Comparison of ENCODE assay signal across 28 mouse cellular contexts in genomic region chr6:99137071-99137470, GRCm38 (mm10).
"Had no signal": no experiment of that assay in that cellular context is flagged by ENCODE, and none has a peak within 500 bp of the region (broad histone marks: within the 10 kb centered on the region; RNA-seq: fewer than 3 reads in every experiment).

No protein-coding gene starts in this region.

- H3K27ac ChIP-seq: heart, adult 2 months; heart, embryonic 13.5 days; heart, embryonic 15.5 days; hindbrain, embryonic 13.5 days; hindbrain, embryonic 15.5 days; hindbrain, postnatal 0 days; kidney, embryonic 15.5 days; kidney, postnatal 0 days; limb, embryonic 10.5 days; limb, embryonic 12.5 days; liver, embryonic 13.5 days; liver, embryonic 15.5 days had no signal

- ATAC-seq: hindbrain, postnatal 0 days; intestine, embryonic 16.5 days had no signal

- H3K4me3 ChIP-seq: heart, adult 2 months; heart, embryonic 13.5 days; heart, embryonic 15.5 days; hindbrain, embryonic 13.5 days; hindbrain, embryonic 15.5 days; kidney, embryonic 15.5 days; limb, embryonic 10.5 days; limb, embryonic 12.5 days; liver, embryonic 13.5 days; liver, embryonic 15.5 days had no signal

- H3K9me3 ChIP-seq: heart, embryonic 13.5 days; heart, embryonic 15.5 days; hindbrain, embryonic 13.5 days; hindbrain, embryonic 15.5 days; kidney, embryonic 15.5 days; limb, embryonic 10.5 days; limb, embryonic 12.5 days; liver, embryonic 13.5 days; liver, embryonic 15.5 days had no signal

- H3K4me1 ChIP-seq: heart, embryonic 15.5 days; liver, embryonic 13.5 days; liver, embryonic 15.5 days had no signal

- H3K4me2 ChIP-seq: heart, embryonic 11.5 days; heart, embryonic 13.5 days; heart, embryonic 15.5 days; hindbrain, embryonic 13.5 days; hindbrain, embryonic 15.5 days; kidney, embryonic 15.5 days; limb, embryonic 12.5 days; liver, embryonic 11.5 days; liver, embryonic 13.5 days; liver, embryonic 15.5 days had no signal

- DNase-seq: gastrocnemius, postnatal 14 days; gastrocnemius, postnatal 36 days; heart, adult 11 months; heart, adult 2 months; heart, postnatal 14 days; heart, postnatal 36 days; kidney, adult 11 months; kidney, adult 2 months; kidney, adult 9 months; kidney, postnatal 14 days; kidney, postnatal 36 days; layer of hippocampus, adult 9-11 months; layer of hippocampus, postnatal 36 days; liver; liver, embryonic 13.5 days had no signal

- H3K9ac ChIP-seq: heart, embryonic 13.5 days; heart, embryonic 15.5 days; hindbrain, embryonic 13.5 days; hindbrain, embryonic 15.5 days; kidney, embryonic 15.5 days; limb, embryonic 12.5 days; liver, embryonic 13.5 days; liver, embryonic 15.5 days had no signal

- H3K36me3 ChIP-seq: heart, embryonic 13.5 days; heart, embryonic 15.5 days; hindbrain, embryonic 13.5 days; hindbrain, embryonic 15.5 days; kidney, embryonic 15.5 days; limb, embryonic 10.5 days; limb, embryonic 12.5 days; liver, embryonic 13.5 days; liver, embryonic 15.5 days had no signal

- H3K27me3 ChIP-seq: heart, embryonic 13.5 days; heart, embryonic 15.5 days; hindbrain, embryonic 15.5 days; kidney, embryonic 15.5 days; limb, embryonic 12.5 days; liver, embryonic 13.5 days; liver, embryonic 15.5 days had no signal
